Mouse (Mus musculus) hindbrain, embryonic 14.5 days (tissue): ENCODE results near the gene Gm3646. TPM values are rescaled to one million over a fixed set of nuclear protein-coding genes. Genes with fewer than 3 reads are reported as not detected.

Experiments used
- ATAC-seq: fragments of 200-750 bp; cut with Nextera tagmentation; 2 replicates; pipeline ENCODE4 v1.8.0; 2017; ENCODE audit warnings: moderate number of reproducible peaks, mild to moderate bottlenecking, moderate TSS enrichment, moderate library complexity; ENCODE audit not compliant: low FRiP score
- DNase-seq: peaks from one replicate; pipeline ENCODE4 v3.0.0-alpha.2; 2015; ENCODE audit warnings: low spot score
- H3K27ac ChIP-seq: fragments of 300-500 bp; sonication (generic); 2 replicates; pipeline ENCODE4 v1.5.1; 2014; ENCODE audit warnings: mild to moderate bottlenecking, moderate library complexity
- H3K27me3 ChIP-seq: fragments of 300-500 bp; sonication (generic); 2 replicates; pipeline ENCODE4 v1.6.1; 2014; ENCODE audit warnings: mild to moderate bottlenecking, low read length, mixed read lengths; ENCODE audit not compliant: control insufficient read depth, insufficient read depth
- H3K36me3 ChIP-seq: fragments of 300-500 bp; sonication (generic); replicated peaks from 2 replicates; pipeline ENCODE4 v1.6.1; 2014; ENCODE audit not compliant: control insufficient read depth, insufficient read depth
- H3K4me1 ChIP-seq: fragments of 300-500 bp; sonication (generic); replicated peaks from 2 replicates; pipeline ENCODE4 v1.6.1; 2014; ENCODE audit warnings: antibody characterized with exemption, low read length, mixed read lengths; ENCODE audit not compliant: control insufficient read depth, insufficient read depth
- H3K4me2 ChIP-seq: fragments of 300-500 bp; sonication (generic); replicated peaks from 2 replicates; pipeline ENCODE4 v1.6.1; 2014; ENCODE audit warnings: mild to moderate bottlenecking, moderate library complexity
- H3K4me3 ChIP-seq: fragments of 300-500 bp; sonication (generic); replicated peaks from 2 replicates; pipeline ENCODE4 v1.5.1; 2014; ENCODE audit warnings: mild to moderate bottlenecking, low read length
- H3K9ac ChIP-seq: fragments of 300-500 bp; sonication (generic); 2 replicates; pipeline ENCODE4 v1.6.1; 2014
- H3K9me3 ChIP-seq: fragments of 300-500 bp; sonication (generic); 2 replicates; pipeline ENCODE4 v1.6.1; 2016; ENCODE audit warnings: low read length; ENCODE audit not compliant: control insufficient read depth
- WGBS: fragments of 180-500 bp; shearing (Covaris S2); extraction: QIAGEN DNeasy Blood & Tissue Kit; methylation state at CpG from one replicate; pipeline ENCODE4 v1.1.7; 2014; 5-methylcytosine and 5-hydroxymethylcytosine counted together
- polyA plus RNA-seq: library from polyadenylated mRNA; unstranded; fragments of >200 nt; fragmentation: Nextera tagmentation; extraction: Ambion mirVana; gene quantifications from 2 replicates; pipeline ENCODE4 v1.2.1, GENCODE M21; 2014

The Gm3646 gene
- polyA plus RNA-seq, 1 experiment from 2014 or later = not detected

DNA sequence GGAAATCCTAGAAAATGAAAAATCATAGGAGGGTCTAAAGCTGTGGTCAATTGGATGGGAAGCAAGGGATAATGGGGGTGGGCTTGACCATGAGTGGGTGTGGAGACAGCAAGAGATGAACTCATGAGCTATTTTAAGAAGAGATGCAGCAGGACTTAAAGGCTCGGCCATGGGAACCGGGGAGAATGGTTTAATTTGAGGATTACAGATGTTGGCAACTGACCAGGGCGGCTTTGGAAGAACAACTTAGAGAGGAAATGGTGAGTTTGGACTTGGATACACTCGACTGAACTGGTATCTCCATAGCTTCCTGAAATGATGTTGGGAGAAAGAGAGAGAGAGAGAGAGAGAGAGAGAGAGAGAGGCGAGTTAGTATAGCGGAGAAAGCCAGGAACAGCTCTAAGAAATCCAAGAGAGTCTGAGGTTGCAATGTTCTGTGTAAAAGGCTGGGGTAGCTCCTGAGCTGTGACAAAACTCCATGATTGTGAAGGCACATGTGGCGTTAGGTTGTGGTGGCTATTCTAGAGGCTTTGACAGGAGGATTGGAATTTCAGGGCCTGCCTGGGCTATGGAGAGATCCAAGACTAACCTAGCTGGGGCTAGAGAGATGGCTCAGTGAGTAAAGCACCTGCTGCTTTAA is 39.2 kb downstream of the Gm3646 start:
- Histone ChIP-seq H3K36me3 (no peaks in the 10 kb centered on the region), H3K27ac (no peak overlapping the region), H3K9ac (no peak overlapping the region), H3K4me3 (no peak overlapping the region), H3K27me3 (no peaks in the 10 kb centered on the region), H3K9me3 (no peaks in the 10 kb centered on the region), H3K4me2 (no peak overlapping the region), H3K4me1 (peaks cover 12% of the 10 kb centered on the region; the same call in 1 of the 2 replicates)
- no peak for ATAC-seq
- WGBS = 83% methylated on average over 7 of the region's 7 CpGs
- DNase-seq = no peak

DNA sequence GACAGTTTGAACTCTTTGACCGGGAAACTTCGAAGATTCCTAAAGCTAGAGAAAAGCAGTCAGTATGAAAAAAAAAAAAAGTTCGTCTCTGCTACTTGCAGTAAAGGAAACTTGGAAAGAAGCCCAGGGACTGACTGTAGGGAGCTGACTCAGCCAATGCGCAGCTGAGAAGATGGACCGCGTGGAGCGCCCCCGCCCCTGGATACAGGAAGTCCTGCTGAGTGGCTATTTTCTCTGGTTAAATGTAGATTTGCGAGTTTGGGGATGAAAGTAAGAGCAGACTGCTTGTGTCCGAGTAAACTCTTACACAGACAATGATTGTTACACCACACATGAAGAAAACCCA is 43.1 kb downstream of the Gm3646 start:
- 0 out of 2 replicates have a peak, but pooled peaks have one; percentile 59 for ATAC-seq
- Histone ChIP-seq H3K36me3 (no peaks in the 10 kb centered on the region), H3K27me3 (no peaks in the 10 kb centered on the region), H3K4me2 (peak overlapping the region; percentile 28), H3K4me3 (no peak overlapping the region), H3K27ac (peak overlapping the region; percentile 60), H3K9ac (no peak overlapping the region), H3K9me3 (no peaks in the 10 kb centered on the region), H3K4me1 (peaks cover 12% of the 10 kb centered on the region; the same call in 1 of the 2 replicates)
- 5% methylated on average over 10 of the region's 10 CpGs for WGBS
- peak; percentile 76 for DNase-seq

DNA sequence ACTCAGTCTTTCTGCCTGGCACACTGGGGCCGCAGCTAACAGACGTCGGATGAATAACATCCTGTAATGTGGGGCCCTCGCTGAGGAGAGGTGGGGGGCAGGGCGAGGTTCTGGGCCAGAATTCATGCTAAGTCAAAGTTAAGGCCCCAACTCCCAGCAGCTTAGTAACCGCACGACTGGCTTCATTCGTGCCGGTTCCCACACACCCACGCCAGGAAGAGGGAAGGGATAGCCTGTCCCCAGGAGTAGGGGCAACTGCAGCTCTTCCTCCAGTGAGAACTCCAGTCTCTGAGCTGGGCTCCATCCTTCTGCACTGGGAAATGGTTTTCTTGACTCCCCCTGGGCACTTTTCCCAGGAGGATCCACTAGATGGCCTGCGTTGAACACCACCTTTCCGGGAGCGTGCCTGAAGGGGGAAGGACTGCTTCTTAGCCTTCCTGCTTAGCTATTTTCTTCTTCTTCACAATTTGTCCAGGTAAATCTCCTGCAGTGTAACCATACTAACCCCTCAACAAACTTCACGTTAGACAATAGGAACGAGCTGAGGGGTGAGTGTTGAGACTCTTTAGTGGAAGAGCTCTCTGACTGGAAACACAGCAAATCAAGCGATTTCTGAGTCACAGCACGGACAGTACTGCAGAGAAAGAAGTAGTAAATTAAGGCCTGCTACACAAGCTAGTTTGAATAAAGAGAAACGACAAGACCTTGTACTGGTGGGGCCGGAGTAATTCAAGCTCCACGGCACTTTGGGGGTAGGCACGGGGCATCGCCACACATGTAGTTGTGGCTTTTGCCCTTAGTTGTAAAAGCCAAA is 43.7 kb downstream of the Gm3646 start:
- H3K4me3 ChIP-seq = no peak overlapping the region

DNA sequence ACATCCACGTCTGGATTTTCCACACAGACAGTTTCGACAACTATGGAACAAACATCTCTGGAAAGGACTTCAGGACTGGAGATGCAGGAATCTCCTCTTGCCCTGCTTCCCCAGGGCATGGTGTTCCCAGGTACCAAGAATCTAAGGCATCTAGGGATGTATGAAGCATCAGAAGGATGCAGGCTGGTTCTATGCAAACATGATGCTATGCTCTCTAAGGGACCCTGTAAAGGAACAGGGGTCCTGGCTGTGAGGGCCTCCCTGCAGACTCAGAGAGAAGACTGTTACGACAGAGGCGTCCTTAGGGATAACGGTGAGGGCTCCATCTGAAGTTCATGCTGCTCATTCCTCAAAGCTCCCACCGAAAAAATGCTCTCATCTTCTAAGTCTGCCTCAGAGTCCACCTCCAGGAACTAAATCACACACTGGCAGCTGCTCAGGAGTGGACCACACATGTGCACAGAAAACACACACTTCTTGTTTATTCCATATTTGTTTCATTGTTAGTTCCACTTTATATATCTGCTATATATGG is 44.9 kb downstream of the Gm3646 start:
- Histone ChIP-seq H3K36me3 (no peaks in the 10 kb centered on the region), H3K9me3 (no peaks in the 10 kb centered on the region), H3K27ac (no peak overlapping the region), H3K9ac (no peak overlapping the region), H3K4me3 (no peak overlapping the region), H3K4me1 (peaks cover 12% of the 10 kb centered on the region; the same call in 1 of the 2 replicates), H3K27me3 (no peaks in the 10 kb centered on the region), H3K4me2 (no peak overlapping the region)
- WGBS = 84% methylated on average over 6 of the region's 6 CpGs
- DNase-seq (no peak), ATAC-seq (no peak)

More for the DNA sequence above, 43.7 kb downstream of the Gm3646 start:
- 7% methylated on average over 22 of the region's 22 CpGs for WGBS
- ATAC-seq (peak; percentile 56), DNase-seq (peak; percentile 74)
- H3K27ac ChIP-seq = peak overlapping the region; percentile 60
- H3K4me2 ChIP-seq = peak overlapping the region; percentile 28
- H3K9me3 ChIP-seq = no peaks in the 10 kb centered on the region
- no peaks in the 10 kb centered on the region for H3K36me3 ChIP-seq
- H3K4me1 ChIP-seq = peaks cover 12% of the 10 kb centered on the region; the same call in 1 of the 2 replicates
- no peaks in the 10 kb centered on the region for H3K27me3 ChIP-seq
- H3K9ac ChIP-seq = no peak overlapping the region

DNA sequence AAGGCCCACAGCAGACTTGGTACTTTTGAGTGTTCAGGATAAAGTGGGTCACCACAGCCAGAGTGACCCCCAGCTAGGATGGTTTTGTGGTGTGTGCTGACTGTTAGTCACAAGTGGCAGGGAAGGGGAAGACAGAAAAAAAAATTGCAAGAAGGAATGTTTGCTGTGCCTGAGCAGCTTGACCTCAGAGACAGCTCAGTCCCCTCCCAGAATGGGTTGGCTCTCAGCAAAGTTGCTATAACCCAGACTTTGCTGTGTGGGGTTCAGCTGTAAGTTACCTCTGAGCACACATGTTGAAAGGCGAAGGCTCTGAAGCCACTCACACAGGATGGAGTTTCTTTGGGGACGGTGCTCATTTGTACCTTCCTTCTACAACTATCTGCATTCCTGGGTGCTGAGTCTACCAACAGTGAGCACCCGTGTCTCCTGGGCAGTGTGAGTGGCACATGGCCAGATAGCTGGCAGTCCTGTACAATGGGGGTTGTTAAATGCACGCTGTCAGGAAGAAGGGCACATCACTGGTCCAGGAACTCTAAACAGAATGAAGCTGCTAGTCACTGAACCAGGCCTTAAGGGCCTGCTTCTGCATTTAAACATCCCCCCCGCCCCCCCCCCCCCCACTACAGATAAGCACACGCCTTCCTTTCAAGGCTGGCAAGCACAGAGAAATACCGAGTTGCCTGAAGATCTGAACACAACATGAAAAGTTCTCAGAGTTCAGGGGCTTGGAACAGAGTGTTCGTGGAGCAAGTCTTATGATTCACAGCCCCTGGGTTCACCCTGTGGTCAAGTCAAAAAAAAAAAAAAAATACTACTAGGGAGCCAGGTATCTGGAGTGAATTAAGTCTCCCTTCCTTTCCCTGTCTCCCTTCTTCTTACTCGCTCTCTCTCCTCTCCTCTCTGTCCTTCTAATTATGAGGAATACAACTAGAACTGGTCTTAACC is 45.6 kb downstream of the Gm3646 start:
- H3K4me3 ChIP-seq = no peak overlapping the region
- H3K4me1 ChIP-seq = peaks cover 12% of the 10 kb centered on the region; the same call in 1 of the 2 replicates
- 64% methylated on average over 9 of the region's 9 CpGs for WGBS
- H3K27me3 ChIP-seq = no peaks in the 10 kb centered on the region
- DNase-seq = no peak
- ATAC-seq = no peak
- H3K36me3 ChIP-seq = no peaks in the 10 kb centered on the region
- H3K27ac ChIP-seq = no peak overlapping the region
- no peaks in the 10 kb centered on the region for H3K9me3 ChIP-seq
- H3K9ac ChIP-seq = no peak overlapping the region
- H3K4me2 ChIP-seq = no peak overlapping the region

DNA sequence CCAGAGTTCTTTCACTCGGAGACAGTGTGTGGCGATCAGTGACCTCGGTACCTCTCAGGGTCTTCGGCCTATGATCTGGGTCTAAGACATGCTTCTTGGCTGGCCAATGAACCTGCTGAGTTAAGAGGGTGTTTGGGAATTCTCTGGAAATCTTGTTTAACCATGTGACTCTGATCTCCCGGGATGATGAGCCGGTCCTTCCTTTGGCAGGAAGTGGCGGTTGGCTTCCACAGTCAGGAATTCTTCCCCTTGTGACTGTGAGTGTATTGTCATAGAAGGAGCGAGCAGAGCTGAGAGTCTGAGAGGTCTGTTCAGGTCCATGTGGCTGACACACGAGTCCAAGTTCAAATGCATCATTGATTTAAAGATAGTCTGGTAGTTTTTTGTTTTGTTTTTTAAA is 46.9 kb downstream of the Gm3646 start:
- Histone ChIP-seq H3K4me2 (no peak overlapping the region), H3K4me3 (no peak overlapping the region), H3K27me3 (no peaks in the 10 kb centered on the region), H3K9ac (no peak overlapping the region), H3K9me3 (no peaks in the 10 kb centered on the region), H3K36me3 (no peaks in the 10 kb centered on the region), H3K4me1 (peaks cover 12% of the 10 kb centered on the region; the same call in 1 of the 2 replicates), H3K27ac (no peak overlapping the region)
- 76% methylated on average over 9 of the region's 9 CpGs for WGBS
- no peak for ATAC-seq
- no peak for DNase-seq

DNA sequence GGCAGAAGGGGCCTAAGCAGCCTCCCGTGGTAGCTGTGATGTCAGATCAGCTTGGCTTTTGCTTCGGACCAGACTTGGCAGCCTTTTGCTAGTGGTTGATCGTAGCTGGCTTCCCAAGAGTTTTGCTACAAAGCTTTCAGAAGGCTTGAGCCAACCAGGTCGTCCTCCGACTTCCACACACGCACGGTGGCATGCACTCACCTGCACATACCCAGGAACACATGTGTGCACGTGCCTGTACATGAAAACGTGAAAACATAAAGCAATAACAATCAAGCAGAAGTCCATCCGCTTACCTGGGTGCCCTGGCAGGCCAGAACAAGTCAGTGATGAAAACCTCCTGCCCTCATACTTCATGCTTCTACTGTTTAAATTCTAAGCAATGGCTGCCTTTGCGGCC is 48.2 kb downstream of the Gm3646 start:
- DNase-seq (no peak), ATAC-seq (no peak)
- peaks cover 7% of the 10 kb centered on the region; the same call in 1 of the 2 replicates for H3K4me1 ChIP-seq
- no peaks in the 10 kb centered on the region for H3K27me3 ChIP-seq
- 86% methylated on average over 11 of the region's 11 CpGs for WGBS
- no peak overlapping the region for H3K9ac ChIP-seq
- no peak overlapping the region for H3K4me3 ChIP-seq
- H3K4me2 ChIP-seq = no peak overlapping the region
- H3K36me3 ChIP-seq = no peaks in the 10 kb centered on the region
- no peaks in the 10 kb centered on the region for H3K9me3 ChIP-seq
- no peak overlapping the region for H3K27ac ChIP-seq

DNA sequence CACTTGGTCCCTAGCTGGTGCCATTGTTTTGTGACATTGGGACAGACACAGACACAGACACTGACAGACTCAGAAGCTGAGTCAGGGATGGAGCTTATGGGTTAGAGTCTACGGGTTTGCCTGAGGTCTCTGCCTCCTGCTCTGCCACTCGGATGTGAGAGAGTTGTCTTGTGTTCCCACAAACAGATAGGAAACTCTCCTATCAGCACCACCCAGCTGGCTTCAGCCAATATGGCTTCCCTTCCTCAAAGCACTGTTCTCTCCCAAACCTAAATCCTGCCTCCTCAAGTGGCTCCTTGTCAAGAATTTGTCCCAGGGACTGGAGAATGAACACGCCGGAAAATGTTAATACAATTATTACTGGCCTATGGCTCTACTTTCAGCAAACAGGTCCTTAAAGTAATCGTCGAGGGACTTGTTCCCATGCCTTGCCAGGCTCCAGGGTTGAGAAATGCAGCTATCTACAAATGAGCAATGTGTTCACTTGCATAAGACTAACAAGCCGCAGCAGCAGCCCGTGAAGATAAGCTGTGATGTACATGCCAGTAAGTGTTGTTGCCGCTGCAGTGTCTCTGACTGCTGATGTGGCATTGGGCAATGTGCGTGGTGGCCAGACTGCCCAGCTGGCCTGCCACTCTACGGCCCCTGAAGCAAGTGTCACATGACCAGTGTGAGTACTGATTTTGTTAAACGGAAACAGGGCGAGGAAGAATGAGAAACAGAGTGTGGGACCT is 50.7 kb downstream of the Gm3646 start:
- 0 out of 2 replicates have a peak, but pooled peaks cover under 1% of the 10 kb centered on the region for H3K4me1 ChIP-seq
- WGBS = 82% methylated on average over 13 of the region's 13 CpGs
- H3K4me2 ChIP-seq = no peak overlapping the region
- H3K4me3 ChIP-seq = no peak overlapping the region
- H3K9ac ChIP-seq = no peak overlapping the region
- no peak overlapping the region for H3K27ac ChIP-seq
- no peak for ATAC-seq
- H3K9me3 ChIP-seq = no peaks in the 10 kb centered on the region
- H3K27me3 ChIP-seq = no peaks in the 10 kb centered on the region
- DNase-seq = no peak
- no peaks in the 10 kb centered on the region for H3K36me3 ChIP-seq
